Mouse (Mus musculus): ENCODE data around the gene Abl2. TPM values are rescaled to one million over a fixed set of nuclear protein-coding genes. Genes with fewer than 3 reads are reported as not detected.

Gene Abl2
- 10 to 100 TPM; 12.6 to 12.7 TPM for total RNA-seq (2023)

GRCm38 (mm10) chr1:156558024-156558930 is at the start of gene Abl2:
Abl2 (plus strand) TSS chr1:156558786.

GRCm38 (mm10) chr1:156523842-156524241 is 34.7 kb upstream of the Abl2 start, which contains the start of gene Gm10031:
Gm10031 (plus strand) TSS chr1:156524012.

GRCm38 (mm10) chr1:156674195-156675000 is 115.8 kb downstream of the Abl2 start, which contains the start of gene Tor3a:
Tor3a (minus strand) TSS chr1:156674356.

Other genes starting within 250 kb of the Abl2 start
- not detected for gene Nphs2, start 248.1 kb upstream of the Abl2 start, total RNA-seq (2023)
- gene Gm2000, start 192.7 kb upstream of the Abl2 start, total RNA-seq (2023), result 100 to 1,000 TPM; 423 to 521 TPM
- under 1 TPM; 0.35 to 0.46 TPM for gene Axdnd1, start 137.6 kb upstream of the Abl2 start, total RNA-seq (2023)
- gene Soat1, start 84.5 kb upstream of the Abl2 start, total RNA-seq (2023), result 100 to 1,000 TPM; 146 to 179 TPM
- 10 to 100 TPM; 24.6 to 26.8 TPM for gene Gm10031, start 34.8 kb upstream of the Abl2 start, total RNA-seq (2023)
- 10 to 100 TPM; 14.2 to 18.9 TPM for gene Tor3a, start 115.6 kb downstream of the Abl2 start, total RNA-seq (2023)
- gene Fam20b, start 160.3 kb downstream of the Abl2 start, total RNA-seq (2023), result 10 to 100 TPM; 21.4 to 22.6 TPM